Mouse (Mus musculus): ENCODE measurements at regions not wholly inside any gene's neighbourhood (a gene's known extent, or its start where the extent isn't known, plus 50 kb on each side); places are given as distances from the start of the nearest gene placed in this dataset.

GRCm38 (mm10) chr7:137522450-137522849 lies 85.0 kb downstream of the Glrx3 start:
- 85% methylated on average over 5 of the region's 5 CpGs for WGBS
- DNase-seq (ENCODE audit: low spot score): no peak
- Histone ChIP-seq H3K36me3 (replicated peaks; ENCODE audit: control insufficient read depth, insufficient read depth, low read depth, low read length) (no peaks in the 10 kb centered on the region), H3K27ac (replicated peaks; ENCODE audit: low read depth, low read length) (no peak overlapping the region), H3K27me3 (ENCODE audit: control insufficient read depth, insufficient read depth, low read length) (no peaks in the 10 kb centered on the region), H3K4me3 (ENCODE audit: low read depth, low read length) (no peak overlapping the region), H3K9ac (replicated peaks; ENCODE audit: low read length) (no peak overlapping the region), H3K4me1 (ENCODE audit: control insufficient read depth, insufficient read depth, low read length) (no peaks in the 10 kb centered on the region), H3K9me3 (replicated peaks; ENCODE audit: control insufficient read depth, low read length) (no peaks in the 10 kb centered on the region), H3K4me2 (ENCODE audit: low read depth, low read length) (no peak overlapping the region)
- ATAC-seq (replicated peaks; ENCODE audit: insufficient number of reproducible peaks, low FRiP score, low TSS enrichment, low read depth): no peak

GRCm38 (mm10) chr7:137533476-137533875 lies 96.1 kb downstream of the Glrx3 start:
- DNase-seq (ENCODE audit: low spot score): no peak
- Histone ChIP-seq H3K9ac (replicated peaks; ENCODE audit: low read length) (no peak overlapping the region), H3K27me3 (ENCODE audit: control insufficient read depth, insufficient read depth, low read length) (no peaks in the 10 kb centered on the region), H3K36me3 (replicated peaks; ENCODE audit: control insufficient read depth, insufficient read depth, low read depth, low read length) (no peaks in the 10 kb centered on the region), H3K4me1 (ENCODE audit: control insufficient read depth, insufficient read depth, low read length) (no peaks in the 10 kb centered on the region), H3K4me2 (ENCODE audit: low read depth, low read length) (no peak overlapping the region), H3K9me3 (replicated peaks; ENCODE audit: control insufficient read depth, low read length) (no peaks in the 10 kb centered on the region), H3K27ac (replicated peaks; ENCODE audit: low read depth, low read length) (no peak overlapping the region), H3K4me3 (ENCODE audit: low read depth, low read length) (no peak overlapping the region)
- no peak for ATAC-seq (replicated peaks; ENCODE audit: insufficient number of reproducible peaks, low FRiP score, low TSS enrichment, low read depth)
- 81% methylated on average over 4 of the region's 4 CpGs for WGBS

- WGBS: 28% methylated on average over 2 of the region's 2 CpGs
- ATAC-seq (replicated peaks; ENCODE audit: insufficient number of reproducible peaks, low FRiP score, low TSS enrichment, low read depth) (no peak), DNase-seq (ENCODE audit: low spot score) (peak; percentile 69)
- H3K4me1 ChIP-seq (ENCODE audit: control insufficient read depth, insufficient read depth, low read length): no peaks in the 10 kb centered on the region
- H3K4me2 ChIP-seq (ENCODE audit: low read depth, low read length): no peak overlapping the region
- no peak overlapping the region for H3K27ac ChIP-seq (replicated peaks; ENCODE audit: low read depth, low read length)
- H3K4me3 ChIP-seq (ENCODE audit: low read depth, low read length): no peak overlapping the region
- no peaks in the 10 kb centered on the region for H3K27me3 ChIP-seq (ENCODE audit: control insufficient read depth, insufficient read depth, low read length)
- no peak overlapping the region for H3K9ac ChIP-seq (replicated peaks; ENCODE audit: low read length)
- no peaks in the 10 kb centered on the region for H3K9me3 ChIP-seq (replicated peaks; ENCODE audit: control insufficient read depth, low read length)
- no peaks in the 10 kb centered on the region for H3K36me3 ChIP-seq (replicated peaks; ENCODE audit: control insufficient read depth, insufficient read depth, low read depth, low read length)
Measured at GRCm38 (mm10) chr7:137549991-137550390, 112.6 kb downstream of the Glrx3 start.

- no peaks in the 10 kb centered on the region for H3K4me1 ChIP-seq (ENCODE audit: control insufficient read depth, insufficient read depth, low read length)
- H3K27me3 ChIP-seq (ENCODE audit: control insufficient read depth, insufficient read depth, low read length): no peaks in the 10 kb centered on the region
- WGBS: 74% methylated on average over 5 of the region's 5 CpGs
- no peak overlapping the region for H3K9ac ChIP-seq (replicated peaks; ENCODE audit: low read length)
- no peaks in the 10 kb centered on the region for H3K36me3 ChIP-seq (replicated peaks; ENCODE audit: control insufficient read depth, insufficient read depth, low read depth, low read length)
- DNase-seq (ENCODE audit: low spot score): no peak
- H3K9me3 ChIP-seq (replicated peaks; ENCODE audit: control insufficient read depth, low read length): no peaks in the 10 kb centered on the region
- no peak overlapping the region for H3K4me3 ChIP-seq (ENCODE audit: low read depth, low read length)
- H3K4me2 ChIP-seq (ENCODE audit: low read depth, low read length): no peak overlapping the region
- no peak for ATAC-seq (replicated peaks; ENCODE audit: insufficient number of reproducible peaks, low FRiP score, low TSS enrichment, low read depth)
- no peak overlapping the region for H3K27ac ChIP-seq (replicated peaks; ENCODE audit: low read depth, low read length)
Measured at GRCm38 (mm10) chr7:137552551-137553198, 115.3 kb downstream of the Glrx3 start.

- H3K27me3 ChIP-seq (ENCODE audit: control insufficient read depth, insufficient read depth, low read length): no peaks in the 10 kb centered on the region
- no peak overlapping the region for H3K27ac ChIP-seq (replicated peaks; ENCODE audit: low read depth, low read length)
- no peaks in the 10 kb centered on the region for H3K36me3 ChIP-seq (replicated peaks; ENCODE audit: control insufficient read depth, insufficient read depth, low read depth, low read length)
- H3K4me3 ChIP-seq (ENCODE audit: low read depth, low read length): no peak overlapping the region
- ATAC-seq (replicated peaks; ENCODE audit: insufficient number of reproducible peaks, low FRiP score, low TSS enrichment, low read depth): no peak
- 72% methylated on average over 2 of the region's 2 CpGs for WGBS
- no peak overlapping the region for H3K9ac ChIP-seq (replicated peaks; ENCODE audit: low read length)
- DNase-seq (ENCODE audit: low spot score): no peak
- no peak overlapping the region for H3K4me2 ChIP-seq (ENCODE audit: low read depth, low read length)
- no peaks in the 10 kb centered on the region for H3K4me1 ChIP-seq (ENCODE audit: control insufficient read depth, insufficient read depth, low read length)
- no peaks in the 10 kb centered on the region for H3K9me3 ChIP-seq (replicated peaks; ENCODE audit: control insufficient read depth, low read length)
Measured at GRCm38 (mm10) chr7:137555481-137555880, 118.1 kb downstream of the Glrx3 start.

- H3K4me3 ChIP-seq (ENCODE audit: low read depth, low read length): no peak overlapping the region
- no peaks in the 10 kb centered on the region for H3K4me1 ChIP-seq (ENCODE audit: control insufficient read depth, insufficient read depth, low read length)
- H3K36me3 ChIP-seq (replicated peaks; ENCODE audit: control insufficient read depth, insufficient read depth, low read depth, low read length): no peaks in the 10 kb centered on the region
- H3K9ac ChIP-seq (replicated peaks; ENCODE audit: low read length): no peak overlapping the region
- H3K4me2 ChIP-seq (ENCODE audit: low read depth, low read length): no peak overlapping the region
- H3K27ac ChIP-seq (replicated peaks; ENCODE audit: low read depth, low read length): no peak overlapping the region
- no peak for DNase-seq (ENCODE audit: low spot score)
- no peaks in the 10 kb centered on the region for H3K27me3 ChIP-seq (ENCODE audit: control insufficient read depth, insufficient read depth, low read length)
- ATAC-seq (replicated peaks; ENCODE audit: insufficient number of reproducible peaks, low FRiP score, low TSS enrichment, low read depth): no peak
- no peaks in the 10 kb centered on the region for H3K9me3 ChIP-seq (replicated peaks; ENCODE audit: control insufficient read depth, low read length)
- WGBS: 93% methylated on average over 3 of the region's 3 CpGs
Measured at GRCm38 (mm10) chr7:137557439-137557838, 120.0 kb downstream of the Glrx3 start.

GRCm38 (mm10) chr7:137558871-137559270 lies 121.5 kb downstream of the Glrx3 start:
- H3K9me3 ChIP-seq (replicated peaks; ENCODE audit: control insufficient read depth, low read length): no peaks in the 10 kb centered on the region
- H3K4me3 ChIP-seq (ENCODE audit: low read depth, low read length): no peak overlapping the region
- 82% methylated on average over 3 of the region's 3 CpGs for WGBS
- H3K4me2 ChIP-seq (ENCODE audit: low read depth, low read length): no peak overlapping the region
- H3K9ac ChIP-seq (replicated peaks; ENCODE audit: low read length): no peak overlapping the region
- no peak for ATAC-seq (replicated peaks; ENCODE audit: insufficient number of reproducible peaks, low FRiP score, low TSS enrichment, low read depth)
- H3K36me3 ChIP-seq (replicated peaks; ENCODE audit: control insufficient read depth, insufficient read depth, low read depth, low read length): no peaks in the 10 kb centered on the region
- no peak overlapping the region for H3K27ac ChIP-seq (replicated peaks; ENCODE audit: low read depth, low read length)
- no peaks in the 10 kb centered on the region for H3K4me1 ChIP-seq (ENCODE audit: control insufficient read depth, insufficient read depth, low read length)
- H3K27me3 ChIP-seq (ENCODE audit: control insufficient read depth, insufficient read depth, low read length): no peaks in the 10 kb centered on the region
- no peak for DNase-seq (ENCODE audit: low spot score)

- H3K9ac ChIP-seq (replicated peaks; ENCODE audit: low read length): no peak overlapping the region
- no peak for ATAC-seq (replicated peaks; ENCODE audit: insufficient number of reproducible peaks, low FRiP score, low TSS enrichment, low read depth)
- H3K27me3 ChIP-seq (ENCODE audit: control insufficient read depth, insufficient read depth, low read length): no peaks in the 10 kb centered on the region
- DNase-seq (ENCODE audit: low spot score): no peak
- H3K4me2 ChIP-seq (ENCODE audit: low read depth, low read length): no peak overlapping the region
- H3K4me3 ChIP-seq (ENCODE audit: low read depth, low read length): no peak overlapping the region
- 84% methylated on average over 2 of the region's 2 CpGs for WGBS
- no peaks in the 10 kb centered on the region for H3K4me1 ChIP-seq (ENCODE audit: control insufficient read depth, insufficient read depth, low read length)
- H3K36me3 ChIP-seq (replicated peaks; ENCODE audit: control insufficient read depth, insufficient read depth, low read depth, low read length): no peaks in the 10 kb centered on the region
- no peaks in the 10 kb centered on the region for H3K9me3 ChIP-seq (replicated peaks; ENCODE audit: control insufficient read depth, low read length)
- no peak overlapping the region for H3K27ac ChIP-seq (replicated peaks; ENCODE audit: low read depth, low read length)
Measured at GRCm38 (mm10) chr7:137570199-137570598, 132.8 kb downstream of the Glrx3 start.

Measured in embryonic facial prominence, embryonic 11.5 days (tissue).